Mouse (Mus musculus) embryonic facial prominence, embryonic 11.5 days (tissue): ENCODE results near the gene Apol9a. TPM values are rescaled to one million over a fixed set of nuclear protein-coding genes. Genes with fewer than 3 reads are reported as not detected.

Experiments used
- ATAC-seq: fragments of 200-750 bp; cut with Nextera tagmentation; replicated peaks from 2 replicates; pipeline ENCODE4 v1.8.0; 2017; ENCODE audit warnings: low read depth; ENCODE audit not compliant: insufficient number of reproducible peaks, low FRiP score, low TSS enrichment
- DNase-seq: peaks from one replicate; pipeline ENCODE4 v3.0.0-alpha.2; 2015; ENCODE audit warnings: low spot score
- H3K27ac ChIP-seq: fragments of 300-500 bp; sonication (generic); replicated peaks from 2 replicates; pipeline ENCODE4 v1.5.1; 2014; ENCODE audit warnings: mild to moderate bottlenecking, low read depth, low read length, control low read depth
- H3K27me3 ChIP-seq: fragments of 300-500 bp; sonication (generic); 2 replicates; pipeline ENCODE4 v1.6.1; 2014; ENCODE audit warnings: mild to moderate bottlenecking, low read length, moderate library complexity, mixed read lengths; ENCODE audit not compliant: control insufficient read depth, insufficient read depth
- H3K36me3 ChIP-seq: fragments of 300-500 bp; sonication (generic); replicated peaks from 2 replicates; pipeline ENCODE4 v1.6.1; 2014; ENCODE audit warnings: low read depth, mild to moderate bottlenecking, low read length, moderate library complexity, mixed read lengths; ENCODE audit not compliant: control insufficient read depth, insufficient read depth
- H3K4me1 ChIP-seq: fragments of 300-500 bp; sonication (generic); 2 replicates; pipeline ENCODE4 v1.6.1; 2014; ENCODE audit warnings: low read length, mixed read lengths; ENCODE audit not compliant: control insufficient read depth, insufficient read depth
- H3K4me2 ChIP-seq: fragments of 300-500 bp; sonication (generic); 2 replicates; pipeline ENCODE4 v1.6.1; 2014; ENCODE audit warnings: low read depth, mild to moderate bottlenecking, control low read depth, low read length, moderate library complexity
- H3K4me3 ChIP-seq: fragments of 300-500 bp; sonication (generic); 2 replicates; pipeline ENCODE4 v1.5.1; 2014; ENCODE audit warnings: low read depth, low read length, control low read depth
- H3K9ac ChIP-seq: fragments of 300-500 bp; sonication (generic); replicated peaks from 2 replicates; pipeline ENCODE4 v1.6.1; 2014; ENCODE audit warnings: mild to moderate bottlenecking, control low read depth, low read length
- H3K9me3 ChIP-seq: fragments of 300-500 bp; sonication (generic); replicated peaks from 2 replicates; pipeline ENCODE4 v1.6.1; 2016; ENCODE audit warnings: mild to moderate bottlenecking, low read length, inconsistent platforms, mixed read lengths; ENCODE audit not compliant: control insufficient read depth
- WGBS: fragments of 180-500 bp; shearing (Covaris S2); extraction: QIAGEN DNeasy Blood & Tissue Kit; methylation state at CpG from one replicate; pipeline ENCODE4 v1.1.7; 2014; 5-methylcytosine and 5-hydroxymethylcytosine counted together
- polyA plus RNA-seq: library from polyadenylated mRNA; unstranded; fragments of >200 nt; fragmentation: Nextera tagmentation; extraction: Ambion mirVana; gene quantifications from 2 replicates; pipeline ENCODE4 v1.2.1, GENCODE M21; 2014

Gene Apol9a
- polyA plus RNA-seq, 1 experiment from 2014 or later = not detected

DNA sequence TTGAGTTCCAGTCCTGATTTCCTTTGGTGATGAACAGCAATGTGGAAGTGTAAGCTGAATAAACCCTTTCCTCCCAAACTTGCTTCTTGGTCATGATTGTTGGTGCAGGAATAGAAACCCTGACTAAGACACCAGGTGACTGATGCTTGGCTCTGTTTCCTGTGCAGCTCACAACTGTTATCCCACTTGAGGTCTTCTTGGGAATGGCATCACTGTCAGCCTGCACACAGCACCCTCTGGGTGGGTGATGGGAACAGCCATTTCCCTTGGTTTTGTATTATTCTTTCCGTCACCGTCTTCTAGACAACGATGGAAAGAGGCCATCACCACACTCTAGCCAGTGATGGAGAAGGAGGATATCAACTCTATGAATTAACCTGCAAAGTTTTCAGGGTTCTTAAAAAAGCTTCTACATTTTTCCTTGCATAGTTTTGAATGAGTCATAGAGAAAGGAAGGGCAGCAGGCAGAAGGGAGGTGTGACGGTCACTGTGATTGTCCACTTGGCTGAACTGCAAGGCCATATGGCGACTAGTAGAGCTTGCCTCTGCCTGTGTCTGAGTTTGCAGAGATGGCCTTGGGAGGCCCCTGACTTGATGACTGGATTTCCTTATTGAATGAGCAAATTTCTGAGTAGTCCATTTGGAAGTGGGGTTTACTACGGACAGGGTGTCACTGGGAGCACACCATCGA lies 26.4 kb downstream of the Apol9a start:
- Histone ChIP-seq H3K4me3 (no peak overlapping the region), H3K4me2 (no peak overlapping the region), H3K36me3 (no peaks in the 10 kb centered on the region), H3K27me3 (no peaks in the 10 kb centered on the region), H3K9me3 (no peaks in the 10 kb centered on the region), H3K4me1 (no peaks in the 10 kb centered on the region), H3K9ac (no peak overlapping the region), H3K27ac (no peak overlapping the region)
- no peak for ATAC-seq
- 95% methylated on average over 7 of the region's 7 CpGs for WGBS
- DNase-seq = no peak

- H3K27ac ChIP-seq = no peak overlapping the region
- 71% methylated on average over 1 of the region's 1 CpGs for WGBS
- H3K9ac ChIP-seq = no peak overlapping the region
- H3K4me2 ChIP-seq = no peak overlapping the region
- no peaks in the 10 kb centered on the region for H3K36me3 ChIP-seq
- H3K27me3 ChIP-seq = no peaks in the 10 kb centered on the region
- no peak for ATAC-seq
- H3K4me1 ChIP-seq = no peaks in the 10 kb centered on the region
- H3K9me3 ChIP-seq = no peaks in the 10 kb centered on the region
- DNase-seq = no peak
- no peak overlapping the region for H3K4me3 ChIP-seq
Observed at GRCm38 (mm10) chr15:77382880-77383279, 28.1 kb downstream of the Apol9a start.

GRCm38 (mm10) chr15:77382271-77382850 lies 28.6 kb downstream of the Apol9a start:
- Histone ChIP-seq H3K36me3 (no peaks in the 10 kb centered on the region), H3K27me3 (no peaks in the 10 kb centered on the region), H3K9ac (no peak overlapping the region), H3K4me3 (no peak overlapping the region), H3K27ac (no peak overlapping the region), H3K4me1 (no peaks in the 10 kb centered on the region), H3K4me2 (no peak overlapping the region), H3K9me3 (no peaks in the 10 kb centered on the region)
- 90% methylated on average over 11 of the region's 11 CpGs for WGBS
- no peak for DNase-seq
- no peak for ATAC-seq

DNA sequence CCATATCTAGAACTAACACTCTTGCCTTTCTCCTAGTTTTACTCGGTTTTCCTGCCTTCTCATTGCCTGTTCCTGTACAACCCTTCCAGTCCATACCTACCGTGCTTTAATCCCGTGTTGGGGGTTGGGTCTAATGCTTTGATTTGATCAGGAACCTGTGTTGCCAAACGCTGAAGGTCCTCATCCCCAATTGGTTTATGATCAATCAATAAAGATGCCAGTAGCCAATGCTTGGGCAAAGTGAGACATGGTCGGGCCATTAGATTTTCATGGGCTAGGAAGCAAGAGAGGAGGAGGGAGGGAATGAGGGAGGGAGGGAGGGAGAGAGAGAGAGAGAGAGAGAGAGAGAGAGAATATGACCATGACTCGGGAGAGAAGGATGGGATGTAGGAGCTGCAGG lies 29.5 kb downstream of the Apol9a start:
- WGBS = 86% methylated on average over 6 of the region's 6 CpGs
- no peak overlapping the region for H3K9ac ChIP-seq
- H3K27me3 ChIP-seq = no peaks in the 10 kb centered on the region

DNA sequence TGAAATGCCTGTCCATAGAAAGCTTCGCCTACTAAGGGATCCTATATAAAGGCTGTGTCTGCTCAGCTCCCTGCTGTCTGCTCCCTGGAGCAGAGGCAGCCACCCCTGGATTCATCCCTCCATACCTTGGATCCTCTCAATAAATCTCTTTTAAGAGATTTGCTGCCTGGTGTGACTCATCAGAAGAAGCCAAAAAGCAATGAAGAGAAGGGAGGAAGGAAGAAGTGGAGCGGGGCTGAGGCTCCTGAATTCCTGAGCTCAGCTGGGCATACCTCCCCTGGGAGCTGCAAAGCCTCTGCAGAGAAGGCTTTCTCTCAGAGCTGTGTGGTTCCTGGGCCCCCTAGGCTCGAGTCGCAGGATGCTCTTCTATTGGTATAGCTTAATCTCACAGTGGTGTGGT lies 31.0 kb downstream of the Apol9a start:
- Histone ChIP-seq H3K27me3 (no peaks in the 10 kb centered on the region), H3K4me2 (no peak overlapping the region), H3K9ac (no peak overlapping the region), H3K4me3 (no peak overlapping the region), H3K4me1 (no peaks in the 10 kb centered on the region), H3K9me3 (no peaks in the 10 kb centered on the region), H3K27ac (no peak overlapping the region), H3K36me3 (no peaks in the 10 kb centered on the region)
- WGBS = 39% methylated on average over 4 of the region's 4 CpGs
- no peak for DNase-seq
- ATAC-seq = no peak

More for the DNA sequence above, 29.5 kb downstream of the Apol9a start:
- Histone ChIP-seq H3K9me3 (no peaks in the 10 kb centered on the region), H3K4me3 (no peak overlapping the region), H3K36me3 (no peaks in the 10 kb centered on the region), H3K4me2 (no peak overlapping the region), H3K27ac (no peak overlapping the region), H3K4me1 (no peaks in the 10 kb centered on the region)
- DNase-seq = no peak
- no peak for ATAC-seq

- Histone ChIP-seq H3K4me3 (no peak overlapping the region), H3K4me2 (no peak overlapping the region), H3K36me3 (no peaks in the 10 kb centered on the region), H3K27me3 (no peaks in the 10 kb centered on the region), H3K9me3 (no peaks in the 10 kb centered on the region), H3K4me1 (no peaks in the 10 kb centered on the region), H3K27ac (no peak overlapping the region), H3K9ac (no peak overlapping the region)
- no peak for DNase-seq
- 88% methylated on average over 4 of the region's 4 CpGs for WGBS
- ATAC-seq = no peak
Observed at GRCm38 (mm10) chr15:77377419-77377818, 33.5 kb downstream of the Apol9a start.

DNA sequence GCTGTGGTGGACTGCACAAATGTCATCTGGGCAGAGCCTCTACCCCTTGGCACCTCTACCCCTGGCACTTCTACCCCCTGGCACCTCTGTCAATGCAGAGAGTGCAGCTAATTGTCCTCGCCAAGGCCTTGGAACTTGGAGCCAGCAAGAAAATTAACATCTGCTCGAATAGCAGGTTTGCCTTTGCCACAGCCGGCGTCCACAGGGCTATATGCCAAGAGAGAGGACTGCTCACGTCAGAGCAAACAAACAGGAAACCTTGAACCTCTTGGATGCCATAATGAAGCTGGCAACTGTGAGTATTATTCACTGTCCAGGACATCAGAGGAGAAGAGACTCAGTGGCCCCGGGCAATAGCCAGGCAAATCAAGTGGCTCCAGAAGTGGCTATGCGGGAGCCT lies 34.0 kb downstream of the Apol9a start:
- Histone ChIP-seq H3K27ac (no peak overlapping the region), H3K4me2 (no peak overlapping the region), H3K9me3 (no peaks in the 10 kb centered on the region), H3K27me3 (no peaks in the 10 kb centered on the region), H3K4me1 (no peaks in the 10 kb centered on the region), H3K9ac (no peak overlapping the region), H3K36me3 (no peaks in the 10 kb centered on the region), H3K4me3 (no peak overlapping the region)
- ATAC-seq (no peak), DNase-seq (no peak)
- 89% methylated on average over 7 of the region's 7 CpGs for WGBS

DNA sequence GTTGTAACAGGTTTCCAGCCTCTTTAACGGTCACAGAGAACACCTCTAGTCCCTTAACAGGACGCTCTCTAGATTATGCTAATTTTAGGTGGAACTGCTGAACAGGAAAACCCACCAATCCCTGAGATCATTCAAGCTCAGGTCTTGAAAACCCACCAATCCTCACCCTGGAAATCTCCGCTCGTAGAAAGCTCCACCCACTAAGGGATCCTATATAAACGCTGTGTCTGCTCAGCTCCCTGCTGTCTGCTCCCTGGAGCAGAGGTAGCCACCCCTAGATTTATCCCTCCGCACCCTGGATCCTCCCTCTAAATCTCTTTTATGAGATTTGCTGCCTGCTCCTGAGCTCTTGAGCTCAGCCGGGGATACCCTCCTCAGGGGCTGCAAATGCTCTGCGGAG lies 40.3 kb downstream of the Apol9a start:
- Histone ChIP-seq H3K9ac (no peak overlapping the region), H3K4me2 (no peak overlapping the region), H3K4me1 (peaks cover 9% of the 10 kb centered on the region), H3K9me3 (no peaks in the 10 kb centered on the region), H3K4me3 (no peak overlapping the region), H3K27me3 (no peaks in the 10 kb centered on the region), H3K36me3 (no peaks in the 10 kb centered on the region), H3K27ac (no peak overlapping the region)
- DNase-seq = no peak
- ATAC-seq = no peak
- WGBS = 91% methylated on average over 8 of the region's 8 CpGs
